Mouse (Mus musculus): ENCODE results near the gene Pf4.

- TF ChIP-seq POLR2A (IDR thresholded peaks at IDR 0.05; ENCODE audit: borderline replicate concordance, insufficient read depth, low read length) (no peak), CTCF (IDR thresholded peaks at IDR 0.05; ENCODE audit: borderline replicate concordance, insufficient read depth, low read depth, low read length) (no peak)
Measured at GRCm38 (mm10) chr5:90785659-90786588, 13.7 kb downstream of the Pf4 start, which contains the start of gene Cxcl3.

All from cerebellum, adult 2 months (tissue).